In the genomic region with DNA sequence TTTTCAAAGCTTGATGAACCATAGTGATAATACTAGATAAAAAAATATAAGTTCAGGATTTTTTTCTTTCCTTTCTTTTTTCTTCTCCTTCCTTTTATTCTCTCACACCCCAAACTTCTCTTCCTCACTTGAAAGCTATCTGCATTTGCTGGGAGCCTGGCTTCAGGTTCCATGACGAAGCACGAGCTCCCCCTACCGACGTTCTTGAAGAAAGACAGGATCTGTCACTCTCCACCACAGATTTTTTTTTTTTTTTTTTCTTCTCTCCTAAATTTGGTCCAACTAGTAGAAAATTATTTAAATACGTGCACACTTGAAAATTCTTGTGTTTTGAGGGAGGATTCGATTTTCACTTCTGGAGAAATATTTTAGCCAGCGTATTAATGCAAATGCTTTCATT, we compare ENCODE assay signal across 9 mouse cellular contexts.
DNase-seq lines count a peak whose midpoint lies in the region; ATAC-seq and TF ChIP-seq lines count a peak whose summit lies in the region.
"Had no signal": no experiment of that assay in that cellular context is flagged by ENCODE, and none has a peak within 500 bp of the region (broad histone marks: within the 10 kb centered on the region; RNA-seq: fewer than 3 reads in every experiment).

No protein-coding gene starts in this region.

- no peaks in the 10 kb centered on the region for H3K9me3 ChIP-seq in ES-E14 (ENCODE audit: control insufficient read depth, insufficient read depth, low read depth, low read length)
- H3K9me3 ChIP-seq: hindbrain, embryonic 15.5 days had no signal

- H3K36me3 ChIP-seq in ES-E14 (ENCODE audit: control insufficient read depth, insufficient read depth, low read length, poor library complexity, severe bottlenecking) = no peaks in the 10 kb centered on the region
- H3K36me3 ChIP-seq: hindbrain, embryonic 15.5 days had no signal

- no peak overlapping the region for H3K27ac ChIP-seq in ES-E14 (ENCODE audit: insufficient read depth, low read depth, low read length, poor library complexity, severe bottlenecking)
- H3K27ac ChIP-seq: hindbrain, embryonic 15.5 days had no signal

- peak; percentile 23 to 55 for DNase-seq in layer of hippocampus, postnatal 14 days (ENCODE audit: low spot score in 2 of 2)
- DNase-seq in layer of hippocampus, adult 8-10 months (ENCODE audit: low spot score in 2 of 2) = no peak
- DNase-seq in ES-E14 (ENCODE audit: low read depth, low spot score) = peak; percentile 59
- peak; percentile 19 for DNase-seq in adrenal gland, adult 2 months
- peak; percentile 29 for DNase-seq in kidney, postnatal 14 days
- peak; percentile 84 for DNase-seq in retina, embryonic 14.5 days (ENCODE audit: low spot score)
- no peak for DNase-seq in neural tube, embryonic 10.5 days (ENCODE audit: extremely low spot score, low spot score)

- H3K4me3 ChIP-seq in ES-E14 (ENCODE audit: insufficient read depth in 1 of 2, low read depth in 1 of 2, low read length in 2 of 2, poor library complexity in 1 of 2, severe bottlenecking in 1 of 2) = no peak overlapping the region
- H3K4me3 ChIP-seq: hindbrain, embryonic 15.5 days had no signal

- ATAC-seq in common myeloid progenitor, adult 5-6 weeks (replicated peaks; ENCODE audit: low read depth, poor library complexity, severe bottlenecking) = peak; percentile 59

- in situ Hi-C loops in ES-E14 (cut with MboI; ENCODE audit: low sequenced_read_pairs in 2 of 2, unreplicated experiment in 2 of 2) = loop anchor here in 1 of 2 experiments (25.0 kb wide), 1 partner anchor 855 kb away; no protein-coding TSS in a partner anchor

- no peaks in the 10 kb centered on the region for H3K4me1 ChIP-seq in ES-E14 (ENCODE audit: control insufficient read depth in 2 of 2, insufficient read depth in 2 of 2, low read length in 2 of 2, poor library complexity in 1 of 2)
- H3K4me1 ChIP-seq: hindbrain, embryonic 15.5 days had no signal

- no peak overlapping the region for H3K9ac ChIP-seq in ES-E14 (ENCODE audit: insufficient read depth, low read depth, low read length, poor library complexity, severe bottlenecking)
- H3K9ac ChIP-seq: hindbrain, embryonic 15.5 days had no signal

TF ChIP-seq in ES-E14, 5 proteins besides CTCF, POLR2A, EP300 and RAD21:
- TF ChIP-seq ZNF384 (IDR thresholded peaks at IDR 0.05; ENCODE audit: low read depth, low read length) = peak; percentile 95
- TF ChIP-seq ZC3H11A (IDR thresholded peaks at IDR 0.05; ENCODE audit: borderline replicate concordance, low read depth, low read length) = no peak

Comparison
In these comparisons a context has a peak if more than half of its experiments do, and no peak if none do; other contexts are left out.
1. DNase-seq: peak in layer of hippocampus, postnatal 14 days (2 of 2), ES-E14 (single experiment), adrenal gland, adult 2 months (single experiment), kidney, postnatal 14 days (single experiment) and retina, embryonic 14.5 days (single experiment); none in layer of hippocampus, adult 8-10 months (0 of 2) and neural tube, embryonic 10.5 days (single experiment).